Mouse (Mus musculus): ENCODE results near the gene Washc2.

The Washc2 gene

GRCm38 (mm10) chr6:116266273-116267109 lies 58.7 kb downstream of the Washc2 start:
- peaks cover 34% of the 10 kb centered on the region for H3K4me1 ChIP-seq (replicated peaks; ENCODE audit: low read depth, low read length)
- H3K4me3 ChIP-seq (replicated peaks; ENCODE audit: low read length): no peak overlapping the region
- no peaks in the 10 kb centered on the region for H3K9me3 ChIP-seq (ENCODE audit: low read length)
- no peaks in the 10 kb centered on the region for H3K27me3 ChIP-seq (ENCODE audit: insufficient read depth, low read length)
- H3K36me3 ChIP-seq (ENCODE audit: insufficient read depth, low read length): peaks cover 14% of the 10 kb centered on the region
- TF ChIP-seq CTCF (conservative IDR thresholded peaks at IDR 0.05; ENCODE audit: low read length): no peak
- no peak for TF ChIP-seq NANOG (IDR thresholded peaks at IDR 0.05; ENCODE audit: borderline replicate concordance, low read length)
- TF ChIP-seq POU5F1 (IDR thresholded peaks at IDR 0.05; ENCODE audit: borderline replicate concordance, low read length): no peak

GRCm38 (mm10) chr6:116267110-116267423 lies 59.2 kb downstream of the Washc2 start:
- H3K36me3 ChIP-seq (ENCODE audit: insufficient read depth, low read length): peaks cover 8% of the 10 kb centered on the region
- TF ChIP-seq NANOG (IDR thresholded peaks at IDR 0.05; ENCODE audit: borderline replicate concordance, low read length) (no peak), CTCF (conservative IDR thresholded peaks at IDR 0.05; ENCODE audit: low read length) (no peak), POU5F1 (IDR thresholded peaks at IDR 0.05; ENCODE audit: borderline replicate concordance, low read length) (no peak)
- H3K27me3 ChIP-seq (ENCODE audit: insufficient read depth, low read length): no peaks in the 10 kb centered on the region
- H3K4me3 ChIP-seq (replicated peaks; ENCODE audit: low read length): no peak overlapping the region
- H3K4me1 ChIP-seq (replicated peaks; ENCODE audit: low read depth, low read length): peaks cover 34% of the 10 kb centered on the region
- H3K9me3 ChIP-seq (ENCODE audit: low read length): no peaks in the 10 kb centered on the region

- Histone ChIP-seq H3K4me3 (replicated peaks; ENCODE audit: low read length) (no peak overlapping the region), H3K36me3 (ENCODE audit: insufficient read depth, low read length) (no peaks in the 10 kb centered on the region), H3K27me3 (ENCODE audit: insufficient read depth, low read length) (no peaks in the 10 kb centered on the region), H3K4me1 (replicated peaks; ENCODE audit: low read depth, low read length) (no peaks in the 10 kb centered on the region), H3K9me3 (ENCODE audit: low read length) (no peaks in the 10 kb centered on the region)
- TF ChIP-seq POU5F1 (IDR thresholded peaks at IDR 0.05; ENCODE audit: borderline replicate concordance, low read length) (no peak), NANOG (IDR thresholded peaks at IDR 0.05; ENCODE audit: borderline replicate concordance, low read length) (no peak), CTCF (conservative IDR thresholded peaks at IDR 0.05; ENCODE audit: low read length) (no peak)
These were observed 67.9 kb downstream of the Washc2 start for GRCm38 (mm10) chr6:116275695-116276094.

- no peaks in the 10 kb centered on the region for H3K27me3 ChIP-seq (ENCODE audit: insufficient read depth, low read length)
- no peaks in the 10 kb centered on the region for H3K4me1 ChIP-seq (replicated peaks; ENCODE audit: low read depth, low read length)
- H3K4me3 ChIP-seq (replicated peaks; ENCODE audit: low read length): no peak overlapping the region
- no peaks in the 10 kb centered on the region for H3K36me3 ChIP-seq (ENCODE audit: insufficient read depth, low read length)
- H3K9me3 ChIP-seq (ENCODE audit: low read length): no peaks in the 10 kb centered on the region
- TF ChIP-seq NANOG (IDR thresholded peaks at IDR 0.05; ENCODE audit: borderline replicate concordance, low read length): no peak
- TF ChIP-seq POU5F1 (IDR thresholded peaks at IDR 0.05; ENCODE audit: borderline replicate concordance, low read length): no peak
- TF ChIP-seq CTCF (conservative IDR thresholded peaks at IDR 0.05; ENCODE audit: low read length): no peak
These were observed 71.0 kb downstream of the Washc2 start for GRCm38 (mm10) chr6:116278679-116279317.

- H3K4me3 ChIP-seq (replicated peaks; ENCODE audit: low read length): no peak overlapping the region
- no peaks in the 10 kb centered on the region for H3K4me1 ChIP-seq (replicated peaks; ENCODE audit: low read depth, low read length)
- H3K36me3 ChIP-seq (ENCODE audit: insufficient read depth, low read length): no peaks in the 10 kb centered on the region
- no peak for TF ChIP-seq CTCF (conservative IDR thresholded peaks at IDR 0.05; ENCODE audit: low read length)
- TF ChIP-seq NANOG (IDR thresholded peaks at IDR 0.05; ENCODE audit: borderline replicate concordance, low read length): no peak
- TF ChIP-seq POU5F1 (IDR thresholded peaks at IDR 0.05; ENCODE audit: borderline replicate concordance, low read length): no peak
- no peaks in the 10 kb centered on the region for H3K9me3 ChIP-seq (ENCODE audit: low read length)
- no peaks in the 10 kb centered on the region for H3K27me3 ChIP-seq (ENCODE audit: insufficient read depth, low read length)
These were observed 73.2 kb downstream of the Washc2 start for GRCm38 (mm10) chr6:116281014-116281413.

- H3K36me3 ChIP-seq (ENCODE audit: insufficient read depth, low read length): no peaks in the 10 kb centered on the region
These were observed 74.7 kb downstream of the Washc2 start for GRCm38 (mm10) chr6:116282546-116282945.

GRCm38 (mm10) chr6:116283280-116283679 lies 75.4 kb downstream of the Washc2 start:
- Histone ChIP-seq H3K36me3 (ENCODE audit: insufficient read depth, low read length) (no peaks in the 10 kb centered on the region), H3K27me3 (ENCODE audit: insufficient read depth, low read length) (no peaks in the 10 kb centered on the region), H3K4me1 (replicated peaks; ENCODE audit: low read depth, low read length) (0 out of 2 replicates have a peak, but pooled peaks cover 5% of the 10 kb centered on the region), H3K4me3 (replicated peaks; ENCODE audit: low read length) (no peak overlapping the region), H3K9me3 (ENCODE audit: low read length) (no peaks in the 10 kb centered on the region)
- TF ChIP-seq POU5F1 (IDR thresholded peaks at IDR 0.05; ENCODE audit: borderline replicate concordance, low read length) (no peak), CTCF (conservative IDR thresholded peaks at IDR 0.05; ENCODE audit: low read length) (no peak), NANOG (IDR thresholded peaks at IDR 0.05; ENCODE audit: borderline replicate concordance, low read length) (no peak)

More at GRCm38 (mm10) chr6:116282546-116282945, 74.7 kb downstream of the Washc2 start:
- Histone ChIP-seq H3K9me3 (ENCODE audit: low read length) (no peaks in the 10 kb centered on the region), H3K4me1 (replicated peaks; ENCODE audit: low read depth, low read length) (0 out of 2 replicates have a peak, but pooled peaks cover 5% of the 10 kb centered on the region), H3K4me3 (replicated peaks; ENCODE audit: low read length) (no peak overlapping the region), H3K27me3 (ENCODE audit: insufficient read depth, low read length) (no peaks in the 10 kb centered on the region)
- TF ChIP-seq CTCF (conservative IDR thresholded peaks at IDR 0.05; ENCODE audit: low read length) (peak; percentile 38), NANOG (IDR thresholded peaks at IDR 0.05; ENCODE audit: borderline replicate concordance, low read length) (no peak), POU5F1 (IDR thresholded peaks at IDR 0.05; ENCODE audit: borderline replicate concordance, low read length) (no peak)

GRCm38 (mm10) chr6:116286321-116286720 lies 78.5 kb downstream of the Washc2 start:
- Histone ChIP-seq H3K4me1 (replicated peaks; ENCODE audit: low read depth, low read length) (0 out of 2 replicates have a peak, but pooled peaks cover 5% of the 10 kb centered on the region), H3K9me3 (ENCODE audit: low read length) (no peaks in the 10 kb centered on the region), H3K4me3 (replicated peaks; ENCODE audit: low read length) (no peak overlapping the region), H3K36me3 (ENCODE audit: insufficient read depth, low read length) (no peaks in the 10 kb centered on the region), H3K27me3 (ENCODE audit: insufficient read depth, low read length) (no peaks in the 10 kb centered on the region)
- TF ChIP-seq NANOG (IDR thresholded peaks at IDR 0.05; ENCODE audit: borderline replicate concordance, low read length) (no peak), CTCF (conservative IDR thresholded peaks at IDR 0.05; ENCODE audit: low read length) (no peak), POU5F1 (IDR thresholded peaks at IDR 0.05; ENCODE audit: borderline replicate concordance, low read length) (no peak)

Data from E14TG2a.4 (cell line).